Comparison of ENCODE assay signal across 7 mouse cellular contexts in genomic region chr5:120502147-120502621, GRCm38 (mm10). TPM values are rescaled to one million over a fixed set of nuclear protein-coding genes. Genes with fewer than 3 reads are reported as not detected.
DNase-seq lines count a peak whose midpoint lies in the region; ATAC-seq and TF ChIP-seq lines count a peak whose summit lies in the region.

No protein-coding gene starts in this region.

- no peaks in the 10 kb centered on the region; the same call in 1 of the 2 replicates for H3K36me3 ChIP-seq in testis, adult 2 months (ENCODE audit: control insufficient read depth, insufficient read depth, low read length)
- H3K36me3 ChIP-seq in forebrain, embryonic 12.5 days (replicated peaks): peaks cover 9% of the 10 kb centered on the region; the same call in 1 of the 2 replicates
- peaks cover 3% of the 10 kb centered on the region; the same call in 1 of the 2 replicates for H3K36me3 ChIP-seq in neural tube, embryonic 12.5 days

- H3K4me3 ChIP-seq in testis, adult 2 months (ENCODE audit: control insufficient read depth, low read depth, low read length): peak overlapping the region; percentile 99
- peak overlapping the region; percentile 90 for H3K4me3 ChIP-seq in forebrain, embryonic 12.5 days (replicated peaks)
- peak overlapping the region; percentile 88; the same call in 1 of the 2 replicates for H3K4me3 ChIP-seq in neural tube, embryonic 12.5 days

- TF ChIP-seq POLR2A in testis, adult 2 months (IDR thresholded peaks at IDR 0.05; ENCODE audit: control insufficient read depth, low read depth, low read length): no peak

- no peak for DNase-seq in testis, postnatal 14 days (ENCODE audit: low spot score)
- DNase-seq in left cerebral cortex, postnatal 10 days (ENCODE audit: extremely low spot score in 1 of 2, low spot score in 2 of 2): peak; percentile 49 to 63
- no peak for DNase-seq in spleen, postnatal 10 days (ENCODE audit: low spot score in 2 of 2)
- no peak for DNase-seq in testis, postnatal 10 days (ENCODE audit: low spot score)

- peak overlapping the region; percentile 97 for H3K4me2 ChIP-seq in forebrain, embryonic 12.5 days
- H3K4me2 ChIP-seq in neural tube, embryonic 12.5 days (replicated peaks): peak overlapping the region; percentile 94

- intact Hi-C loops in left cerebral cortex, postnatal 10 days (cut with DNase I): no loop called here

- H3K27me3 ChIP-seq in testis, adult 2 months (ENCODE audit: control insufficient read depth, insufficient read depth, low read length): no peaks in the 10 kb centered on the region
- H3K27me3 ChIP-seq in forebrain, embryonic 12.5 days: no peaks in the 10 kb centered on the region
- H3K27me3 ChIP-seq in neural tube, embryonic 12.5 days (replicated peaks): no peaks in the 10 kb centered on the region

- H3K27ac ChIP-seq in testis, adult 2 months (ENCODE audit: control insufficient read depth, insufficient read depth, low read depth, low read length): no peak overlapping the region
- no peak overlapping the region for H3K27ac ChIP-seq in forebrain, embryonic 12.5 days
- no peak overlapping the region for H3K27ac ChIP-seq in neural tube, embryonic 12.5 days

- ATAC-seq in forebrain, embryonic 12.5 days (ENCODE audit: low FRiP score): no peak
- ATAC-seq in neural tube, embryonic 12.5 days (ENCODE audit: low FRiP score, low read depth): no peak

- no peaks in the 10 kb centered on the region for H3K9me3 ChIP-seq in forebrain, embryonic 12.5 days
- H3K9me3 ChIP-seq in neural tube, embryonic 12.5 days: no peaks in the 10 kb centered on the region

- H3K4me1 ChIP-seq in testis, adult 2 months (ENCODE audit: control insufficient read depth, insufficient read depth, low read length): peaks cover 23% of the 10 kb centered on the region
- peaks cover 18% of the 10 kb centered on the region for H3K4me1 ChIP-seq in forebrain, embryonic 12.5 days
- H3K4me1 ChIP-seq in neural tube, embryonic 12.5 days: peaks cover 17% of the 10 kb centered on the region

- TF ChIP-seq CTCF in testis, adult 2 months (IDR thresholded peaks at IDR 0.05; ENCODE audit: control insufficient read depth, insufficient read depth, insufficient replicate concordance, low read depth, low read length): no peak

- WGBS in forebrain, embryonic 12.5 days: 72% methylated on average over 9 of the region's 9 CpGs
- 71% methylated on average over 9 of the region's 9 CpGs for WGBS in neural tube, embryonic 12.5 days

- H3K9ac ChIP-seq in forebrain, embryonic 12.5 days: peak overlapping the region; percentile 89; the same call in 1 of the 2 replicates
- peak overlapping the region; percentile 87 for H3K9ac ChIP-seq in neural tube, embryonic 12.5 days

RNA-seq across cellular contexts. Expression of gene Plbd2, which starts 1.2 kb away (rescaled TPM):
- polyA plus RNA-seq in testis, adult 2 months (2012; rRNA removed): 80.7 and 86.2 TPM in 2 replicates
- polyA plus RNA-seq in forebrain, embryonic 12.5 days (2016; fragmentation: Nextera tagmentation; extraction: Ambion mirVana): 25.9 and 26.6 TPM in 2 replicates
- 10 to 100 TPM; 70.6 to 71.5 TPM for total RNA-seq in left cerebral cortex, postnatal 10 days (2021)
- 44.7 and 46.2 TPM in 2 replicates for polyA plus RNA-seq in neural tube, embryonic 12.5 days (2016; fragmentation: Nextera tagmentation; extraction: Ambion mirVana)

RNA-seq across cellular contexts. Expression of gene Slc8b1, which starts 8.8 kb away (rescaled TPM):
- polyA plus RNA-seq in testis, adult 2 months (2012; rRNA removed): 3.2 and 3.4 TPM in 2 replicates
- 2.3 and 2.8 TPM in 2 replicates for polyA plus RNA-seq in forebrain, embryonic 12.5 days (2016; fragmentation: Nextera tagmentation; extraction: Ambion mirVana)
- 1 to 10 TPM; 3.5 to 4.0 TPM for total RNA-seq in left cerebral cortex, postnatal 10 days (2021)
- 5.6 and 6.9 TPM in 2 replicates for polyA plus RNA-seq in neural tube, embryonic 12.5 days (2016; fragmentation: Nextera tagmentation; extraction: Ambion mirVana)

RNA-seq across cellular contexts. Expression of gene Sds, which starts 25.9 kb away (rescaled TPM):
- polyA plus RNA-seq in testis, adult 2 months (2012; rRNA removed): 0.75 and 1.1 TPM in 2 replicates
- polyA plus RNA-seq in forebrain, embryonic 12.5 days (2016; fragmentation: Nextera tagmentation; extraction: Ambion mirVana): not detected in 2 replicates
- not detected for total RNA-seq in left cerebral cortex, postnatal 10 days (2021)
- polyA plus RNA-seq in neural tube, embryonic 12.5 days (2016; fragmentation: Nextera tagmentation; extraction: Ambion mirVana): not detected in 2 replicates

RNA-seq across cellular contexts. Expression of gene Sdsl, which starts 29.6 kb away (rescaled TPM):
- 4.9 and 6.1 TPM in 2 replicates for polyA plus RNA-seq in testis, adult 2 months (2012; rRNA removed)
- 4.5 and 5.1 TPM in 2 replicates for polyA plus RNA-seq in forebrain, embryonic 12.5 days (2016; fragmentation: Nextera tagmentation; extraction: Ambion mirVana)
- 1 to 10 TPM; 5.0 to 5.3 TPM for total RNA-seq in left cerebral cortex, postnatal 10 days (2021)
- 7.0 TPM in 2 replicates for polyA plus RNA-seq in neural tube, embryonic 12.5 days (2016; fragmentation: Nextera tagmentation; extraction: Ambion mirVana)

Comparison
In these comparisons a context has a peak if more than half of its experiments do, and no peak if none do; other contexts are left out.
1. DNase-seq: peak in left cerebral cortex, postnatal 10 days (2 of 2); none in testis, postnatal 14 days (single experiment), spleen, postnatal 10 days (0 of 2) and testis, postnatal 10 days (single experiment).
2. Peak in every context shown above with its lines, with median percentiles within 50 percentile points of each other: H3K4me3 ChIP-seq.